Mouse (Mus musculus) fibroblast of lung, adult 2 months (primary cell): ENCODE data around the gene Snx32.

Source experiments
- DNase-seq: peaks from one replicate; pipeline ENCODE4 v3.0.0-alpha.2; 2011; ENCODE audit warnings: low read depth

Snx32 gene

DNA sequence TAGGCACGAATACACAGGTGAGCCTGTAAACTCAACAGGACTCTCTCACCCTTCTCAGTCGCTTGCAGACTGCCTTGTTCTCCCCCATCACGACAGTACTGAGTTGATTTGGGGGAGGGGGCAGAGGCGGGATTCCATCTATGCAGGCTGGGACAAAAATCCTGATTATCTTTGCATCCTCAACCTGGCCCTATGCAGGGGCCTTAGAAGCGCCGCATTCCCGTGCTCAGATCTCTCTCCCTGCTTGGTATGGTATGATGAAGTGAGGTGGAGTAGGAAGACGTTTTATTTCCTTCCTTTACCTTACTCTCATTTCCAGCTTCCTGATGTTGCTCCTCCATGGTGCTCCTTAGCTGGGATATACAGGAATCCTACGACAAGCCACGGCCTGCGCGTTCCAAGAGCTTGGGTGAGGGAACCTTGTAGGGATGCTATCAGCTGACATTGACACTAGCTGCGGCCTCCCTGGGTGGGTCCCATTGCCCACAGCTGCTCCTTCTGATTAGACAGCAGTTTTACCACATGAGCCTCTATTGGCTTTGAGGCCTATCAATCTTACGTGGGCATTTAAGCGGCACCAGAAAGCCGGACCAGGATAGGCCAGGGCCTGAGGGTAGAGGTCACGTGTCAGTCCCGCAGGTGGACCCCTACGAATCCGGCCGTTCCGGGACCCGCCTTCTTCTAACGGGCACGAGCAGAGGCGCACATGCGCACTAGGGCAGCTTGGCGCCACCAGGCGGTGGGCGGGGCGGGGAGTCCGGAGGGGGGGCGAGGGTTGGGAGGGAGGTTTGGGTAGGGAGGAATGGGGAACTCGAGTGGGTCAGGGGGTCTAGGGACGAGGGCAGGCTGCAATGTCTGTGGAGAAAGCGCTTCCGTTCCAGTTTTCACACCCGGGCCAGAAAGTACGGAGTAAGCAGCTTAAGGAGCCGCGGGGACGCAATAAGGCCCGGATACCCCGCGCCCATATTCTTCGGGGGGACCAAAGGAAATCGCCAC is at the start of gene Snx32:
Snx32 (minus strand) TSS at position 508 of the 996 bp plus-strand sequence.
- peak; percentile 99 for DNase-seq

DNA sequence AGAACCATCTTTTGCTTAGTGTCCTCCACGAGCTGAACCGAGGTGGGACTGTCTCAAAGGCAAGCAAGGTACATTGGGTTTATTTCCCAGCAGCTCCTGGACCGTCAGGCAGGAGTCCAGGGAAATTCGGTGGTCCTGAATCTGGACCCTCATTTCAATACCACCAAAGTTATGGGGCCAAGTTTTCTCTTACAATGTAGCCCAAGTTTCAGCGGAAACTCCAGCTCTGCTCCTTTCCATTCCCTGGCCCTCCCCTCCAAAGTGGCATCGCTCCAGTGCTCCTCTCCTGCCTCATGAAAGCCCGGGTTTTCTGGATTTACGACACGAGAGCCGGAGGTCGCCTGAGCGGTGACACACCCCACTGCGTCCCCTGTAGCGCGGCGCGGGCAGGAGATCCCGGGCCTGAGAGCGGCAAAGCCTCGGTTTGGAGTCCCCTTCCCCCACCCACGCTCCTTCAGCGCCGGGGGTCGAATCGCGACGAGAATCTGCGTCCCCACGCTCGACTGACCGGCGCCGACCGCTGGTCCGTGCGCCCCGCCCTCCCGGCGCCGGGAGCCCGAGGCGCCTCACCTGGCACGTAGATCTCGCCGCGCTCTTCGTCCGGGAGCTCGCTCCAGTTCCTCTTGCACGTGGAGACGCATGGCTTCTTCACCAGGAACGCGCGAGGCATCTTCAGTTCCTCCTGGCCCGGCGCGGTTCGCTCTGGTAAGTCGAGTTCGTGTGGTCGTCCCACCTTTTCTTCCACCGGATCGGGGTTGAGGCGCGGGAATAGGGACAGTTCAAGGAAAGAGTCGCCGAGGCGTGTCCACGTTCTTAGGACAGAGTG is 49.5 kb upstream of the Snx32 start:
- no peak for DNase-seq

DNA sequence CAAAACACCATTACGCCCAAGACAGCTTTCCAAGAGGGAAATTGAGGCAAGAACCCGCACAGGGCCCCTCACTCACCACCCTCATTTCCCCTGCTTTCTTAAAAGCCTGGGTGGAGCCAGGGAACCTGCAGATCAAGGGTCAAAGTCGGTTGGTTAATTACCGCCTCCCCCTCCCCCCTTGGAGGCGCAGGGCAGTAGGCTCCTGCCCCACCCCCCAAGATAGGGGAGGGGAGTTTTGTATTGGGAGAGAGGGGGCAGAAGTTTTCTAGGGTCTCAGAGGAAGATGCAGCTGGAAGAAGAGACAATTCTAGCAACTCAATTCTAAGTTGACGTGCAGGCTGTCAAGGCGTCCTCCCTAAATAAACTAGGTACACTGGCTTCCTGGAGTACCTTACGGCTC is 48.9 kb upstream of the Snx32 start:
- DNase-seq = no peak

DNA sequence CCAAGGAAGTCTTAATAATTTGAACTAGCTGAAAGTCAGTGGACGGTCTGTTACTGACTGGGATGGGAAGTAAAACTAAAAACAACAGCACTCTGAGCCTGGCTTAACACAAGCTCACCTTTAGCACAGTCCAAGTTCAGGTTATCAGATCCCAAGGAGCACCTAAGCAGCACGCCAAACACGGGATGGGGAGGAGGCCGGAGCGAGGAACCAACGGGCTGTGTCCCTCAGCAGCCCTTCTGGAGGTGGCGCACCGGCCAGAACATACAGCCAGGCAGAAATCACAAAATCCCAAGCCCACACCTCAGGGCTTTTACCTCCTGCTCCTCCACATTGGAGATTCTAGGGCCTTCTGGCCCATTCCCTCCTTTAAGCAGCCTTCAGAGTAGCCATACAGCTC is 48.4 kb upstream of the Snx32 start:
- no peak for DNase-seq

DNA sequence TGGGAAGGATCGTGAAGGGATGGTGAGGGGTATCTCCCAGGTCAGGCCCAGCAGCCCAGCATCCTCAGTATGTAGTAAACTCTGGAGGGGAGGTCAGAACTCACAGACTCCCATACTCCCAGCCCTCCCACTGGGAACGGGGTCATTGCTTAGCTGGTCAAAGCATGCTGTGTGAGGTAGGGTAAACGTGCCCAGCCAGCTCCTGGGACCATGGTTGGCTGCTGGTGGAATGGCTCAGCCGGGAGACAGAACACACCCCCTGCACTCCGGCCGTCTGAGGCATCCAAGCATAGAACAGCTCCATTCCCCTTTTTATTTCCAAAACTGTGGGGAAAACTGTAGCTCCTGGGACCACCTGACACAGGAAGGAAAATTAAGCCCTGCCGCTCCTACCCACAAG is 47.8 kb upstream of the Snx32 start:
- no peak for DNase-seq

DNA sequence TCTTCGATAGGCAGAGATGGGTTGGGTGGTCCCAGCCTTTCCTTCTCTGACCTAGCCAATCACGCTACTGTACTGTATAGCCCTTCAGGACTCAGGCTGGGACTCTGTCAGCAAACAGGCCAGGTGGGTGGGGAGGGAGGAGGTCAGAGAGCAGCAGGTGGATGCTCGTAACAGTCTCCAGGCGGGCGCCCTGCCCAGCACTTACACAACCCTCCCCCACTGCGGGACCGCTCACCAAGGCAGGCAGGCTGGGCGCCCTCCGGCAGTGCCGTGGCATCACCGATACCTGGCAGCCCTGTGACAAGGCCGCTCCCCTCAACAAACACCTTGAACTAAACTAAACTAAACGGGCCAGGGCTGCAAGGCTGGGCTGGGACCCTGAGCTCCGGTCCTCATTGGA is 43.9 kb upstream of the Snx32 start:
- DNase-seq = no peak

DNA sequence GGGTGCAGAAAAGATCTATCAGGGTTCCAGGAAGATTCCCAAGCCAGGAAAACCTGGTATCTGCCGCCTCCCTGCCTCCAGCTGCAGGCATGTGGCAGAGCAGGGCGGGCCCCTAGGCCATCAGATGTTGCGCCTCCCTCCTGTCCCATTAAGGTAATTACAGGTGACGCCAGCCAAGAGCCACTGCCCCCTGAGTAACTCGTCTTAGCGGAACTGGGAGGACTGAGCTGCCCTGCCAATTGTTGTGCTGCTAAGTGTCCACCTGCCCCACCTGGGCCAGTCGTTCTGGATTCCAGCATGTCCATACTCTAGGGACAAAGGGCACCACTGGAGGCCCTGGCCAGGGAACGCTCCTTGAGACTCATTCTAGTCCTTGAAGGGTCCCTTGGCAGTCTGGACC is 43.5 kb upstream of the Snx32 start:
- no peak for DNase-seq

DNA sequence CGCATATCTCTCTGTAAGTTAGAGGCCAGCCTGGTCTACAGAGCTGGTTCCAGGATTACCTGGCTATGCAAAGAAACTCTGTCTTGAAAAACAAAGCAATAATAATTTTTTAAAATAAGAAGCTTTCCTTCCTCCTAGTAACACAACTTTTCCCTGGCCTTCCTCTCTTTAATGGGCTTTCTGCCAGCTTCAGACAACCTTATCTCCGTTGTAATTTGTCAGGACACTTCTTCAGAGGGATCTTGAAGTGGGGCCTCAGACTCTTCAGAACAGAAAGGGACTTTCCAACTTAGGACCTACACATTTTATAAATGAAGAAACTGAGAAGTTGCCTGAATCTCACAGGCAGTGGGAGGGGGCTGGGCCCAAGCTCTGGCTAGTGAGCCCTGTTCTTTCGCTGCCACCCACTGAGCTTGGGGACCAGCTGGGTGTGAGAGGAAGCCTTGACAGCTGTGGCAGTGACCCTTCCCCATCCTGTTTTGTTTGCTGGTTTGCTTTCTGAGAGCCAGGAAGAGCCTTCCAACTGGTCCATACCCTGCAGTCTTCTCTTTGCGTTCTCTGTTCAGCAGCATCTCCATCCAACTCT is 37.2 kb upstream of the Snx32 start:
- DNase-seq = no peak

DNA sequence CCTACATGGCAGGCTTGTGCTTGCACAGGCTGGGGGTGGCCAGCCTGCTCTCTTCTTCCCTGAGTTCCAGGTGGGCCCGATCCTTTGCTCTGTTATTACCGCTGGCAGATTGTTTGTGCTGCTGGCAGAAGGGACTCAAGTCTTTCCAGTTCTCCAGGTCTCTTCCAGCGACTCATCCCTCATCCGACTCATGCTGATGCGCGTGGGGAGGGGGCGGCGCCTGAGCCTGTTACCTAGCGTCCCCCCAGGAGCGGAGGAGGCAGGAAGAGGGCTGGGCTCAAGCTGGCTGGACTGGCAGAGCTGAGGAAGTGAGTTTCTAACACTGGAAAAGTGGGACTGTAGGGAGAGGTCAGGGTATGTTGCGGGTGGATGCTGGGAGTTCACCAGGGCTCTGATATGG is 33.7 kb upstream of the Snx32 start:
- DNase-seq = no peak

DNA sequence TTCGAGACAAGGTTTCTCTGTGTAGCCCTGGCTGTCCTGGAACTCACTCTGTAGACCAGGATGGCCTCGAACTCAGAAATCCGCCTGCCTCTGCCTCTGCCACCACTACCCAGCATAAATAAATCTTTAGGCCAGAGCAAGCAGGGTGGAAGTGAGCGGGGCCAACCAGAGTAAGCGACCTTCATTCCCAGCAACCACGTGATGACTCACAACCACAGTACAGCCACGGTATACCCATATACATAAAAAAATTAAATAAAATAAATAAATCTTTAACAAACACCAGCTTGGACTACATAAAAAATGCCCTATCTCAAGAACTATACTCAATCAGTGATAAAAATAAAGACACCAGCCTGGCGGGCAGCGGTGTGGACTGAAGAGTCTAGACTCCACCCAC is 33.0 kb upstream of the Snx32 start:
- DNase-seq = no peak

DNA sequence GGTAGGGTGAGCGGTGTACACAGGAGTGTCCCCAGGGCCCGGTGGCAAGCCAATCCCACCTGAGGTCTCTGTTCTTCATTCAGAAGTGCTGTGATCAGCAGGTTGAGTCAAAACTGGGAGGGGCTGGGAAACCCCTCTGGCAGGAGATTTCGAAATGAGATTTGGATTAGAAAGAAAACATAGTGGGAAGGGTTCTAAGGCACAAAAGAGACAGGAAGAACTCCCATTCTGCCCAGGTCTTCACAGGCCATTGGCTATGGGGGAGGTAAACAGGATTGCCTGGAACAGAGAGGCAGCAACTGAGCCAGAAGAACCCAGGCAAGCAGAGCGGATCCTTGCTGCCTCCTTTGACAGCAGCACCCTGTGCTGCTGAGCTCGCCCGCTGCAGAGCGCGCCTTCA is 28.4 kb upstream of the Snx32 start:
- no peak for DNase-seq

DNA sequence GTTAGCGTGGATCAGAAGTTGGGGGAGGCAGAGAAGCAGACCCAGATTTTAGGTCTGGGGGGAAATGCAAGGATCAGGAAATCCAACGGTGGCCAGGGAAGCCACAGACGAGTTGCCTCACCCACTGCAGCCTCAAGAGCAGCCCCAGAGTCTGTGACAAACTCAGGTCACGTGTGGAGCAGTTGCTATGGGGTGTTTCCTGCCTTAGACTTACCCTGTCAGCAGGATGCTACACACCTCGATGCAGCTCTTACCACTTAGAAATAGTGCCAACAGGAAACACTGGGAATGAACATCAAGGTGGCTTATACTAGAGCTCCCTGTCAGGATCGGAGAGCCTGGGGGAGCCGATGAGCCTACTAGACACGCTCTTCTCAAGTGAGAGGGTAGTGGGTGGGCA is 22.2 kb upstream of the Snx32 start:
- DNase-seq = no peak

DNA sequence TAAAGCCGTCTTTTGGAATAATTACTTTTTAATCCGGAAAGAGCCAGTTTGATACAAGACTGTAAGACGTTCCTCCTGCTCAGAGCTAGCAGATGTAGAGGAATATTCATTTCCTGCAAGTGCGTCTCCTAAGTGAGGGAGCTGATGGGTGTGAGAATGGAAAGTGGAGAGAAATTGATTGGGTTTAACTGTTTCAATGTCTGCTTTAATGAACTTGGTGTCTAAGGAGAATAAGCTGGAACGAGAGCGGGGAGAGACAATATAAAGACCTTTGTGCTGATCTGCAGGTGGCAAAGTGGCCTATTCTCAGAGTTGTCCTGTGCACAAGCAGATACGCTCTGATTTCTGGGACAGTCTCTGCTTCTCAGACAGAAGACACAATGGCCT is 19.8 kb upstream of the Snx32 start:
- no peak for DNase-seq

DNA sequence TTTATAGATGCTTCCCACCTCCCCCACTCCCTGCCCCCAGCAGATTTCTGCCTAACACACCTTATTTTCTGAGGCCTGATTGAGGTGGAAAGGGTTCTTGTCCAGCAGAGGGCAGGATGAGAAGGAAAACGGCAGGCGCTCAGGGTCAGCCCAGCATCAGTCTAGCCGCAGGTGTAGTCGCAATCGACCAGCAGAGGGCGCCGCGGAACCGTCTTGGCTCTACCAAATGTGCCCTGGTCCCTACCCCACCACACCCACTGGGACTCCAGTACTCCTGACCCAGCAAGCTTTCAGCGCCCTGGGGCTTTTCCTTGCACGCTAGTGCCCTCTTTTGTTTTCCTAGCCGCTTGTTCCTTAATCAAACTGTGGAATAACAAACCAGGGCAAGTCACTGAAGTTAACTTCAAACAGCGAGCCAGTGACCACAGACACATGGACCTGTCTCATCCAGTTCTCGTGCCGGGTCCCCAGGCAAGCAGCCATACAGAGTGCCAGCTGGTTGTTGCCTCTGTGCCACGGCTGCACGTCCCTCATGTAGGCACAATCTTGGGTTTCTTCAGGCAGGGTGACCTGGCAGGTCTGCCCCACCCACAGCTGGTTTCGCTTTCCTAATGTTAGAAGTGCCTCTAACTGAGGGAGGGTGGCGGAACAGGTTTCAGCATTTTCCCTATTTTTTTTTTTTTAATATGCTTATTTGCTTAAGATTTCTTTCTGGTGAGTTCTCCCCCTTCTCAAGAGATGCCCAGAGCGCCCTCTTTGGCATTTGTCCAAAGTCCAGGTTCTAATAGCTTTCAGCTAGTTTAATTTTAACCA is 19.2 kb upstream of the Snx32 start:
- peak; percentile 89 for DNase-seq

DNA sequence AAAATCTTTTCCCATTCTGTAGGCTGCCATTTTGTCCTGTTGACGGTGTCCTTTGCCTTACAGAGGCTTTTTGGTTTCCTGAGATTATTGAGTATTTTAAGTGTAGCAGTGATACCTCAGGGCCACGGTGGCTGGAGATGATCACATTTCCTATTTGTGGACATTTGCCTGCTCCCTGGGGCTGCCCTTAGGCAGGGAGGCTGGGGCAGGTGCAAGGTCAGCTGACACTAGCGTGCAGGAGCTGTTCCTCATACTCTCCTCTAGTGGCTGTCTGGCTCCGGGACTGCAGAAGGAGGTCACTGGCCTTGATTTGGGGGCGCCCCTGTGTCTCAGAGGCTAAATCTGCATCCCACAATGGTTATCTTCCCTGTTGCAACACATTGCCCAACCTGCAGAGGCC is 14.9 kb upstream of the Snx32 start:
- no peak for DNase-seq

DNA sequence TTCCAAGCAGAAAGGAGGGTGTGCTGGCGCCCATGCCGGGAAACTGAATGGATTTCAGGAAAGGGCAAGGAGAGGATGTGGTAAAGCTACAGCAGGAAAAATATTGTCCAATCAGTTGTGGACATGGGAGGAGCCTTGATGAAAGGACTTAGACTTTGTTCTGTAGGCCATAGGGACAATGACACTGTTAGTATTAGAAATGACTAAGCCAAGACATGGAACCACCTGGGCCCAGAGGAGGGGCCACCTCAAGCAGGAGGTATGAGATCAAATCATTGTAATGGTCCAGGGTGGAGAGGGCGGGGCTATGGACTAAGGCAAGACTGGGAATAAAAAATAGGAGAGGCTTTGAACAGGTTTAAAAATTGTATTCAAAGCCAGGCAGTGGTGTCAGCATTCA is 8.4 kb upstream of the Snx32 start:
- DNase-seq = no peak

DNA sequence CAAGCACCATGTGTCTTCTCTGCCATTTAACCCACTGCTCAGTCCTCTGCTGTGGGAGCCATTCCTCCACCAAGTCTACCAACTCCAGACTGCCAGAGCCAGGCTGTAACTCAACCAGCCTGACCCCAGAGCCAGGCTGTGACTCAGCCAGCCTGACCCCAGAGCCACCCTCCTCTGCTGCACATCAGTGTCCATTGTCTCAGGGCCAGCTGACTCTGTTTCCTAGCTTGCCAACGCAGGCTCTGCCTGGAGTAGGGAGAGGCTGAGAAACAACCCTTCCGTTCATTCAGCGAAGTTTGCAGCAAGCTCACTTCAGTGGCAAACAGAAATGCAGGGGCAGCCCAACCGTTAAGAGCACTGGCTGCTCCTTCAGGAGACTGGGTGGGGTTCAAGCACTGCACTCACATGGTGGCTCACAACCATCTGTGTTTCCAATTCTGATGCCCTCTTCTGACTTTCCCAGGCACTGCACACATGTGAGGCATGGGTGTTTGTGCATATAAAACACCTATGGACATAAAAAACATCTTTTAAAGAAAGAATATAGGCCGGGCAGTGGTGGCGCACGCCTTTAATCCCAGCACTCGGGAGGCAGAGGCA is 6.7 kb upstream of the Snx32 start:
- DNase-seq = peak; percentile 82

DNA sequence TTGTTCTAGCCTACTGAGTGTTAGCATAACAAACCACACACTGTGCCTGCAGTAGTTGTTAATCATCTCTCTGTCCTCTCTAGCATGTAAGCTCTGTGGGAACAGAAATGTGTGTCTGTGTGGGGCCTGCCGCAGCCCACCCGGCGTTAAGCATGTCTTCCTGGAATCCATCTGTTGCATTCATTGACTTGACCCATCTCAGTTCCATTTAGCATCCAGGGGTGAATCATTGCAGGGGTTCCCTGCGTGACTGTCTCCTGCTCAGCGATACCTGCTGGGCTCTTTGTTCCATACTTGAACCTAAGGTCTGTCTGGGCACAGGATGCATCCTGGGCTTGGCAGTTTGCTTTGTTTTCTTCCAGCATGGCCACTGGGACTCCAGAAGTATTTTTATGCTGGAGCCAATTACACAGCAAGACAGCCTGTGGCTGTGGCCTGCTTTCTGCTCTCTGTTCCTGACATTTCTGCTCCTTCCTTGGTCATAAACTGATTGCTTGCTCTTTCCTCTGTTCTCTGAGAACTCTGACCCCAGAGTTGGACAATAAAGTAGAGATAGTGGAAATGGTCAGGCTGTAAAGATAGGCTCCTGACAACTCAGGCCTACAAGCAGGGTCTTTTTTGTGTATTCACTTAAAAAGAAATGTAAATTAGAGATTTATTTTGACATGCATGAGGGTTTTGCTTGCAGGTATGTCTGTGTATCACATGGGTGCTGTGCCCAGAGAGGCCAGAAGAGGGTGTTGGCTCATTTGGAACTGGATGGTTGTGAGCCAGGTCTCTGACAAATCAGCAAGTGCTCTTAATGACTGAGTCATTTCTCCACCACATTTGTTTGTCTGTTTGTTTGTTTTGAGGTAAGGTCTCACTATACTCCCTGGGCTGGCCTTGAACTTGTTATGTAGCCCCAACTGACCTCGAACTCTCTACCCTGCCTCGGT is 5.8 kb upstream of the Snx32 start:
- no peak for DNase-seq

DNA sequence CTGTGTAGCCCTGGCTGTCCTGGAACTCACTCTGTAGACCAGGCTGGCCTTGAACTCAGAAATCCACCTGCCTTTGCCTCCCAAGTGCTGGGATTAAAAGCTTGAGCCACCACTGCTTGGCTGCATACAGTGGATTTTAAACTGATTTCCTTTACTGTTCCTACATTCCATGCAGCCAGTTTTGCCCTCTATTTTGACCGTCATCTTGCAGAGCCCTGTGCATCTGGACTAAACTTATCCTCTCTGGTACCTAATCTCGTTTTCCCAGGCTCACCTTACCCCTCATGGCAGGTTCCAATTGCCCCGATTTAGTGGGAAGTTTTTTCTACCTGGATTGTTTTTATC is 2.6 kb upstream of the Snx32 start:
- DNase-seq = no peak
